Mouse (Mus musculus) embryo, embryonic 9.5 days (tissue): ENCODE measurements around the gene Olfr1466.

Experiments
- DNase-seq: peaks from one replicate; pipeline ENCODE4 v3.0.0-alpha.2; 2017; ENCODE audit errors: extremely low spot score

Gene Olfr1466

DNA sequence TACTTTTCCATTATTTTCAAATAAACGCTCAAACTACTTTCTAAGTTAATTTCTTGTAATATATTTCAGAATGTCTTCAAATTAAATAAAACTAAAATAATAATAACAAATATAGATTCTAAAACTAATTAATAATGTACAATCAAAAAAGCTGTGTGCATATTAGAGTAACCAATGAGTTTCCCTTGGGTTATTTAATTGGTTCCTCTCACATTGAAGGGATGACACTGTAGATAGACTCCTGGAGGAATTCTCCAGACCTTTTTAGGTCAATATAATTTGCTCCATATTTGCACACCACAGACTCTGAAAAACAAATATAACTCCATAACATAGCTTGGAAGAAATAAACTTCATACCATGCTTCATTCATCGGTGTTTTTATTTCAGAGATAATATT lies at the start of gene Olfr1466:
Gene Olfr1466 (plus strand): TSS at position 301 of the 400 bp plus-strand sequence.
- DNase-seq, result no peak

DNA sequence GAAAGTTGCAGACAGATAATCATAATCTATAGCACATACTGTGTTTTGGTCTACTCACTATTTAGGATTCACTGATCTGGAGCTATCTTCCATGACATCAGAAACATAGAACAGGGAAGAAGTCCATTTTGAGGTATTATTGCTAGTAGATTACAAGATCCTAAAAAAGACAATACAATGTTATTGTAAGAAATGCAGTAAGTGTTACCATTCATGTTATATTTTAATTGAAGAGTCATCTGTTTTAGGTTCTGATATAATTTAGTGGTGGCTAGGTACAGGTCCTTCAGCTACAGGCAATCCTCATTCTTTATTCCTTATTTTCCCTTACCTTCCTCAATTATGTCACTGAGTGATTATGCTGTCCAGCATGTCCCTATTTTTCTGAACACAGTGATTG lies 23.2 kb upstream of the Olfr1466 start, which contains the start of gene Olfr1465:
Gene Olfr1465 (minus strand): TSS at position 101 of the 400 bp plus-strand sequence.
- no peak for DNase-seq

DNA sequence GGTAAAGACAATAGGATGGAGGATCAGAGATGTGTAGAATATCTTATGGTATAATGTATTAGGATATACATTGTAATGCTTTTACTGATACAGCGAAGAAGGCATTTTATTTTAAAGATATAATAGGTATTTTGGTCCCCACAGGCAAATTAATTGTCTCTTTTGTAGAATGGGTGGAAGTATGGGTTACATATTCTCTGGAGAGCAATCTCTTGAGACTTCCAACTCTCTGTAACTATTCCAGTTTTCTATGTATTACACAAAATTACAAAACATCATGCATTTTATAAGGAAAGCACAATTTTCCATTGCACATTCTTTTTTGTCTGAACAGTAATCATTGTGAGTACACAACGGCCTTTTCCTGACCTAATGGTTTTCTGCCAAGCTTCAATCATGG lies 23.3 kb downstream of the Olfr1466 start, which contains the start of gene Olfr1467:
Gene Olfr1467 (plus strand): TSS at position 301 of the 400 bp plus-strand sequence.
- no peak for DNase-seq
